Mouse (Mus musculus): ENCODE data around the gene Rnaseh2a.

Gene Rnaseh2a

GRCm38 (mm10) chr8:84984294-84985048, 14.9 kb upstream of the Rnaseh2a start:
- DNase-seq (ENCODE audit: low read depth, low spot score): no peak

- no peak for DNase-seq (ENCODE audit: low read depth, low spot score)
Observed at GRCm38 (mm10) chr8:84982499-84983011, 13.0 kb upstream of the Rnaseh2a start.

DNA sequence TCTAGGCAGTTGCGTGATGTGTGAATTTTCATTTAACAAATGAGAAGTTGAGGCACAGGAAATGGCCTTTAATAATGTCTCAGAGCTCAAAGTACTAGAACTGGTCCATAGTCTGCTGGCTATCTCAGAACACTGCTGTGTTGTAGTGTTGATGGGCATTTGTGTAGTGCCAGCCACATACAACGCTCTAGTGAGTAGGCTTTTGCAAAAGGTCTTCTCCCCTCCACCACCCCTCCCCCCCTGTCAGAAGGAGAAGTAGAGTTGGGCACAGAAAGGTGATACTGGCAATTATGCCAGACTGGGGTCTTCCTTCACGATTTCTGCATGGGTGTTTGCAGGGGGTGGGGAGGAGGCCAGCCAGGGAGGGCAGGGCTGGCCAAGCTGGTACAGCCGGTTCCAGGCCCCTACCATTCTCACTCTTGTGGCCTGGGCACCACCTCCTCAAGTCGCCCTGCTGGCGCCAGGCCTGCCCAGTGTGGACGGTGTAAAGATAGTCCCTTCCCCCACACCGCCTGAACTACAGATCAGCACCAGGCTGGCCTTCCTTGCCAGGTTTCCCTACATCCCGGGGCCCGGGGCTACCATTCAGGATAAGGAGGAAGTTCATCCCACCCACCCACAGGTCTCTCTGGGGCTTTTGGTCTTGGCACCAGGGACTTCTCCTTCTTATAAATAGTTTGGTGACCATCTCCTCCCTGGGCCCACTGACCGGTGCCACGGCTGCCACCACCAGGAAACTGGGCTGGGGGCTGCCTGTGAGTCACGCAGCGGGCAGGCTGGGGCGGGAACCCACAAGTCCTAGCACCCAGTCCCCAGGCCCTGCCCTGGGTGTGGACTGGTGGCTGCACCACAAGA, 12.3 kb upstream of the Rnaseh2a start:
- DNase-seq (ENCODE audit: low read depth, low spot score): no peak

- no peak for DNase-seq (ENCODE audit: low read depth, low spot score)
Observed at GRCm38 (mm10) chr8:84980622-84981358, 11.2 kb upstream of the Rnaseh2a start.

DNA sequence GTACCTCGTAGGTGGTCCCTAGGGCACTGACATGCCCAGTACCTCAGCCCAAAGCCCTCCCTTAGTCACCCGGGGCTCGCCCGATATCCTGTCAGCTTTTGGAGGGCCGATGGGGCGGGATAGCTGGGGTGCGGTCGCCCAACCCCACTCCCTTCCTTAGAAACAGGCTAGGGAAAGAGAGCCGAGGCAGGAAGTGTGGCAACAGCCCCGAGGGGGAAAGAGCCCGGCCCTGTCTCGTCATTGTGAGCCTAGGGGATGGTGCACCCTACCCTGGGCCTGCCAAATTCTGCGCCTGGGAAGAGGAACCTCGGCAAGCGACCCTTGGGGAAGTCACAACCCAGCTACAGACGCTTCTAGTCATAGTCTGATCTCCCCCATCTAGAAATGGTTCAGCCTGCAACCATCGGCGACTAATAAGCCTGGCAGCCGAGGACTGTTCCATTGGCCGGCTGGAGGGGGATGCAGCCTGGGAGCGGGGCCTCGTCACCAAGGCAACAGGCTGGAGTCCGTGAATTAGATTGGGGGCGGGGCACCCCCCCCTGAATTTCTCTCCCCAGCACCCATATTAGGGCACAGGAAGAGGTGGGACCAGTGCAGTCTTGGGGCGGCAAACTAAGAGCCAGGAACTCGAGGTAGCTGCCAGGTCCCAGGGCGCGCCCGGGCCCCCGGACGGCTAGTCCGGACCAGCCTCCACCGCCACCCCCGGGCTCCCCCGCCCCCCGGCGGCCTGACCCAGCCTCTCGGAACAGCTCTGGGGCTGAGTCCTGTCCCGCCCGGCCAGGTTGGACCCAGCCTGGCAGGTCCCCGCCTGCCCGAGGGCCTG, 10.2 kb upstream of the Rnaseh2a start:
- peak; percentile 92 for DNase-seq (ENCODE audit: low read depth, low spot score)

- DNase-seq (ENCODE audit: low read depth, low spot score): peak; percentile 89
Observed at GRCm38 (mm10) chr8:84978248-84978940, 8.8 kb upstream of the Rnaseh2a start, which contains the start of gene Junb. Gene Junb (minus strand): TSS chr8:84978718.

- no peak for DNase-seq (ENCODE audit: low read depth, low spot score)
Observed at GRCm38 (mm10) chr8:84977435-84978247, 8.1 kb upstream of the Rnaseh2a start.

DNA sequence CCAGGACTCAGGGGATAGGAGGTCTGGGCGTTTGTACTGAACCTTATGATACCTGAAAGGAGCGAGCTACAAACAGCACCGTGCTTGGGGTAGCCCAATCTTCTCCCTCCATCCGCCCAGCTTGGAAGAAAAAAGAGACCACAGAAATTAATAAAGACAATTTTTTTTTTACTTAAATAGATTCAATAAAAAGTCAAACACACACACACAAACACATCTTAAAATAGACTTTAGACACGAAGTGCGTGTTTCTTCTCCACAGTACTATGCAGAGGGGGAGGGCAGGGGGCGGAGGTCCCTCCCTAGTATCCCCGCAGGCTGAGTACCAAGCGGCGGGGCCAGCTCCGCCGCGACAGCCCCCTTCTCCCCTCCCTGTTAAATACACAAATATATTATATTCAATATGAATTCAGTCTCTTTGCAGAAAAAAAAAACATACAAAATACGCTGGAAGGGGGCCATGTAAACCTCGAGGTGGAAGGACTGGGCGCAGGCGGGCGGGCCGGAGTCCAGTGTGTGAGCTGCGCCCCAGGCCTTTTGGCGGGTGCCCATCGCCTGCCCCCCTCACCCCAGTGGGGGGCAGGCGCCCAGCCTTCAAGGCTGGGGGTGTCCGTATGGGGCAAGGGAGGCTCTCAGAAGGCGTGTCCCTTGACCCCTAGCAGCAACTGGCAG, 7.3 kb upstream of the Rnaseh2a start:
- DNase-seq (ENCODE audit: low read depth, low spot score): no peak

- peak; percentile 96 for DNase-seq (ENCODE audit: low read depth, low spot score)
Observed at GRCm38 (mm10) chr8:84976031-84976762, 6.6 kb upstream of the Rnaseh2a start.

- DNase-seq (ENCODE audit: low read depth, low spot score): peak; percentile 72
Observed at GRCm38 (mm10) chr8:84975434-84975833, 5.9 kb upstream of the Rnaseh2a start.

GRCm38 (mm10) chr8:84974543-84975142, 5.1 kb upstream of the Rnaseh2a start:
- DNase-seq (ENCODE audit: low read depth, low spot score): no peak

GRCm38 (mm10) chr8:84973803-84974542, 4.4 kb upstream of the Rnaseh2a start:
- DNase-seq (ENCODE audit: low read depth, low spot score): peak; percentile 74

- DNase-seq (ENCODE audit: low read depth, low spot score): no peak
Observed at GRCm38 (mm10) chr8:84973079-84973478, 3.5 kb upstream of the Rnaseh2a start.

DNA sequence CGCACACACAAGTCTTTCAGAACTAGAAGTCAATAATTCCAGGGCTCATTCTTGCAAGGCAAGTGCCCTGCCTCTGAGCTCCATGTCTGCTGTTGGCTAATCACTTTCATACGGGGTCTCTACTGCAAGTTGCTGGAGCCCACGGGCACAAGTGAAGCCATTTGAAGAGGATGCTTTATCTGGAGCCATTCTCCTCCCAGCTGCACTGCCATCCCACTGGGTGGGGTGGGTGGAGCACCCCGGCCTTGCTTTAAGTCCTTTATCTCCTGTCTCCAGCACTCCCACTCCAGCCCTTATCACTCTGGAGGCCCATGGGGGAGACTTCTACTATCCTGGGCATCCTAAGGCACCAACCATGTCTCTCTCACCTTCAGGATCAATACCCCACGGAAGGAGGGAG, 1.3 kb upstream of the Rnaseh2a start:
- DNase-seq (ENCODE audit: low read depth, low spot score): no peak

- no peak for DNase-seq (ENCODE audit: low read depth, low spot score)
Observed at GRCm38 (mm10) chr8:84970135-84970790, 696 bp upstream of the Rnaseh2a start.

GRCm38 (mm10) chr8:84968650-84969049, 917 bp downstream of the Rnaseh2a start:
- no peak for DNase-seq (ENCODE audit: low read depth, low spot score)
